Mouse (Mus musculus): ENCODE measurements around the gene Tbc1d2b. TPM values are rescaled to one million over a fixed set of nuclear protein-coding genes. Genes with fewer than 3 reads are reported as not detected.
A peak's percentile ranks its signal among the peaks of the same experiment; 100 is the strongest.

Tbc1d2b gene
- total RNA-seq (2021), result 10 to 100 TPM in 1 of 2 experiments, 1 to 10 TPM in 1; 8.8 to 13.6 TPM
- long read RNA-seq, experiment 1, partial matches to known transcripts, result 0 of 2 reads
- long read RNA-seq, experiment 1, other reads (novel, unspliced or antisense), result 2 of 2 reads
- long read RNA-seq, experiment 2, full-length matches to known transcripts, result 3 of 11 reads
- long read RNA-seq, experiment 2, partial matches to known transcripts, result 4 of 11 reads
- long read RNA-seq, experiment 2, other reads (novel, unspliced or antisense), result 4 of 11 reads

- DNase-seq (ENCODE audit: low spot score in 2 of 2), result peak; percentile 59 to 60
Measured at GRCm38 (mm10) chr9:90270193-90270943, at the start of gene Tbc1d2b. Gene Tbc1d2b (minus strand): TSS chr9:90270804.

- peak in 1 of 2 experiments; percentile 6 for DNase-seq (ENCODE audit: low spot score in 2 of 2)
Measured at GRCm38 (mm10) chr9:90316300-90316699, 45.7 kb upstream of the Tbc1d2b start.

DNA sequence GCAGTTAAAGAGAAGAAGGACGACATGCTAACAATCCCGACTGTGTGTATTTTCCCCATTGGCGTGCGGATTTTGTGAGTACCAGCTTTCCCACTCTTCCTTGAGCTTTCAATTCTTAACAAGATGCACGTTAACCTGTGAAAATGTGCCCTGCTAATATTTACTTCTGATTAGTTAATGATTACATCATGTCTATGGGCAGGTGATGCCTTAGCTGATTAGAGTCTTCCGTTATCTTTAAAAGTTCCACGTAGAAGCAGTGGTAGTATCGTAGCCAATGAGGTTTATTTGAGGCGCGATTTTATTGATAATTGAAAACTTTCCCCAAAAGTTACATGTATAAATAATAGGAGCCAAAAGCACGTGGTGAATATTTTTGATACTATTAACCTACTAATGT, 45.1 kb upstream of the Tbc1d2b start:
- no peak for DNase-seq (ENCODE audit: low spot score in 2 of 2)

DNA sequence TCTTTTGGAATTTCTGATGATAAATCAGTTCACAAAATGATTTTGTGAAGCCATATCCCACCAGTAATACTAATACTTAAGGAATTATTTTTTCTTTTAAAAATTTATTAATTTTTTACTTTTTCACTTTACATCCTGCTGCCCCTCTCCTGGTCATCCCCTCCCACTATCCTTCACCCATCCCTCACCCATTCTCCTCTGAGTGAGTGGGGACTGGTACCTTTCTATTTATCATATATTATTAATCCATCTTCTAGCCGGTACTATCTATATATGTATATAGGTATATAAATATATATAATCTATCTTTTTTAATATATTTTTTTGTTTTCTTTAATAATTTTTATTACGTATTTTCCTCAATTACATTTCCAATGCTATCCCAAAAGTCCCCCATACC, 33.6 kb upstream of the Tbc1d2b start:
- no peak for DNase-seq (ENCODE audit: low spot score in 2 of 2)

GRCm38 (mm10) chr9:90303101-90303835, 32.7 kb upstream of the Tbc1d2b start:
- DNase-seq (ENCODE audit: low spot score in 2 of 2), result no peak

DNA sequence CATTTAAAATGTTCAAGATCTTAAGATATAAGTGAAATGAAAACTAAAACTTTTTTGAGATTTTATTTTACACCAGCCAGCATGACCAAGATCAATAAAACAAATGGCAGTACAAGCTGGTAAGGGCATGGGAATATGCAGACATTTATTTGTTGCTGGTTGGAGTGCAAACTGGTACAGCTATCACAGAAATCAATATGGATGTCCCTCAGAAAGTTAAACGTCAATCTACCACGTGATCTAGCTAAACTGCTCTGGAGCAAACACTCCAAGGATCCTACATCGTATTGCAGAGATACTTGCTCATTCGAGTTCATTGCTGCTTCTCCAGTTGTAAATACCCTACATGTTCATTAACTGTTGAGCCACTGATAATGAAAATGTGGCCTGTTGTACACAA, 32.1 kb upstream of the Tbc1d2b start:
- no peak for DNase-seq (ENCODE audit: low spot score in 2 of 2)

GRCm38 (mm10) chr9:90301081-90301688, 30.6 kb upstream of the Tbc1d2b start:
- no peak for DNase-seq (ENCODE audit: low spot score in 2 of 2)

DNA sequence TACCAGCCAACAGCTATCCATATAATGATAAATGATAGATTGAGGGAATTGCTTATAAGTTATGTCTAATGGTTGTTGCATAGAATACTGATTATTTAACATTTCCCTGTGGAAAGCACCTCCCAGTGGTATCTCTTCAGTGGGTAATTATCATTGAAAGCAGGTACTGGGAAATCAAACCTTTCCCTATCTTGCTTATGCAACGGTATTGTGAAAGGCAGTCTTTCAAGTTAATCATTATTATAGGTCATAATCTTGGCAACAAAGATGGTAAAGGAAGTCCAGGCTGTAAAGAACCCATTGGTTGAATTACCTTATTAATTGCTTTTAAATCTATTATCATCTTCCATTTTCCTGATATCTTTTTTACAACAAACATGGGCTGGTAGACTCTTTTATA, 27.0 kb upstream of the Tbc1d2b start:
- DNase-seq (ENCODE audit: low spot score in 2 of 2), result no peak

GRCm38 (mm10) chr9:90293641-90294398, 23.2 kb upstream of the Tbc1d2b start:
- no peak for DNase-seq (ENCODE audit: low spot score in 2 of 2)

- no peak for DNase-seq (ENCODE audit: low spot score in 2 of 2)
Measured at GRCm38 (mm10) chr9:90278397-90278796, 7.8 kb upstream of the Tbc1d2b start.

DNA sequence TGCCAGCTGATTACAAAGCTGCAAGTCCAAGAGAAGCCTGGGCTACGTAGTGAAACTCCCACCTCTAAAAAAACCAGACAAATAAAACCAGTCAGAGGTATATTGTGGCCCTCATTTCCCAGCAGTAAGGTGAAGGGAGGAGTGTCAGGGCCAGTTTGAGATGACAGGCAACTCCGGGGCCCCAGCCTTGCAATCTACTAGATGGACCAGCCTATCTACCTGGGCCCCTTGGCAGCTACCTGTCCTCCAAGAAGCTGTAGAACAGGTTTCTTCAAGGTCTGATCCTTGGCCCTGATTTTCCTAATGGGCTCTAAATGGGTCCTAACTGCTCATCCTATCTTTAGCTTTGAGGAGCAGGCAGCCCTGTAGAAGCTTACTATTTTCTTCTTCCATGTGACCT, 7.3 kb upstream of the Tbc1d2b start:
- no peak for DNase-seq (ENCODE audit: low spot score in 2 of 2)

- no peak for DNase-seq (ENCODE audit: low spot score in 2 of 2)
Measured at GRCm38 (mm10) chr9:90276779-90277178, 6.2 kb upstream of the Tbc1d2b start.

GRCm38 (mm10) chr9:90275906-90276305, 5.3 kb upstream of the Tbc1d2b start:
- no peak for DNase-seq (ENCODE audit: low spot score in 2 of 2)

DNA sequence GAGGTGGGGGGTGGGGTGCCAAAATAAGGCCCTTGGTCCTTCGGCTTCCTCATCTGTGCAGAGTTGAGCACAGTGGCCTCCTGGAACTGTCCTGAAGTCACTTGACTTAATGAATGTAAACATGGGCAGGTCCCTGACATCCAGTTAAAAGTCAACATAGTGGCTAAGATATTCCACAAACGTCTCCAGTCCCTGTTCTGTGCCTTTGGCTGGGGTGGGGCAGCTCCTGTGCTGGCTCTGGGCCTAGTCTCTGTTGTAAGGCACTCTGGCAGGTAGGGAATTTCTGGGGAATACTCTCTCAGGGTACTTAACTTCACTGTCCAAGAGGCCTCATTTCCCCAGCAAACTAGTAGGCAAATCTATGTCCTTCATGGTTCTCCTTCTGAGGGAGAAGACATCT, 4.9 kb upstream of the Tbc1d2b start:
- no peak for DNase-seq (ENCODE audit: low spot score in 2 of 2)

- no peak for DNase-seq (ENCODE audit: low spot score in 2 of 2)
Measured at GRCm38 (mm10) chr9:90274516-90274915, 3.9 kb upstream of the Tbc1d2b start.

DNA sequence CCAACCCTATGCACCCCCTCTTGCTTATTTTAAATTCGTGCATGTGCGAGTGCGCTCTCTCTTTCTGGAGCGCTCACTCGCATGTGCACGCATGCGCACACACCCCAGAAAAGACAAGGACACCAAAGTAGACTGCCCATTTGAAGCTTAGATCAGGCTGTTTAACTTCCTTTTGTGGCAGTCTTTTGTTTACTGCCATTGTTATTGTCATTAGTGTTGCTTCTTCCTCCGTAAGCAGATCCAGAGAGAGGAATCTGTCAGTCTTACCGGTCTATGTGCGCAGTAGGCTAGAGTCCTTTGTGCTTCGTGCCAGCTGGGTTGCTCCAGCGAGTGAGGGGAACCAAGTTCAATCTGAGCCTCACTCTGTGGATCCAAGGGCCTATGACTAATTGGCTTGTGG, 1.7 kb upstream of the Tbc1d2b start:
- DNase-seq (ENCODE audit: low spot score in 2 of 2), result no peak

DNA sequence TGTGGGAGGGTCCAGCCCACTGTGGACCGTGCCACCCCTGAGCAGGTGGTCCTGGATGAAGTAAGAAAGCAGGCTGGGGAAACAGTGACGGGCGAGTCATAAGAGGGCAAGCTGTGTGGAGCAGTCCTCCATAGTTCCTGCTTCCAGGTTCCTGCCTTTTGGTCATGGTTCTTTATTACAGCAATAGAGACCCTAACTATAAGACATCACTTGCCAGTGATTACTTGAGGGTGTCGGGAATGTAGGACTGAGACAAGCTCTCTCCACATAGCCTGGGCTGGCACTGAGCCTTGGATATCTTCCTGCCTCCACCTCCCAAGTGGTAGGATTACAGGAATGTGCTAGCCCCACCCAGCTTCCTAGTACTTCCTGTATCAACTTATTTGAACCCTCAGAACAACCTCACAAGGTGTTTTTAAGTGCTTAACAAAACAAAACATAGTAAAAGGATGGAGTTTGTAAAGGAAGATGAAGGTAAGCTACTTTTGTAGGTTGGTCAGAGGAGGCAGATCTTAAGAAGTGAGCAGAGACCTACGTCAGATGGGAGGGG, 1.0 kb upstream of the Tbc1d2b start:
- no peak for DNase-seq (ENCODE audit: low spot score in 2 of 2)

DNA sequence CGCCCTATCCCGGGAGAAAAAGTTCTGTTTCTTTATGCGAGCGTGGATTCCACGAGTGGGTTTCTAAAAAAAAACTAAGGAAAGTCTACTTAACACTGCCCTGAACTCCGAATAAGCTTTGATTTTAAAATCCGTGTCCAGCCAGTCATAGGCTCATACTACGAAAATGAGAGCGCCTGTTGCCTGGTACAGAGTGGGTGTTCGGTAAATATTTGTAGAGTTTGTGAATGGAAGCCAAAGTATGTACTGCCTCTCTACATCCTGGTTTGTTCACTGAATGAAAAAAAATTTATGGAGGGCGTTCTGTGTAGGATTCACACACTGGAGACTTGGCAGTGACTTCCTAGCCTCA, 316 bp upstream of the Tbc1d2b start:
- peak in 1 of 2 experiments; percentile 23 for DNase-seq (ENCODE audit: low spot score in 2 of 2)

DNA sequence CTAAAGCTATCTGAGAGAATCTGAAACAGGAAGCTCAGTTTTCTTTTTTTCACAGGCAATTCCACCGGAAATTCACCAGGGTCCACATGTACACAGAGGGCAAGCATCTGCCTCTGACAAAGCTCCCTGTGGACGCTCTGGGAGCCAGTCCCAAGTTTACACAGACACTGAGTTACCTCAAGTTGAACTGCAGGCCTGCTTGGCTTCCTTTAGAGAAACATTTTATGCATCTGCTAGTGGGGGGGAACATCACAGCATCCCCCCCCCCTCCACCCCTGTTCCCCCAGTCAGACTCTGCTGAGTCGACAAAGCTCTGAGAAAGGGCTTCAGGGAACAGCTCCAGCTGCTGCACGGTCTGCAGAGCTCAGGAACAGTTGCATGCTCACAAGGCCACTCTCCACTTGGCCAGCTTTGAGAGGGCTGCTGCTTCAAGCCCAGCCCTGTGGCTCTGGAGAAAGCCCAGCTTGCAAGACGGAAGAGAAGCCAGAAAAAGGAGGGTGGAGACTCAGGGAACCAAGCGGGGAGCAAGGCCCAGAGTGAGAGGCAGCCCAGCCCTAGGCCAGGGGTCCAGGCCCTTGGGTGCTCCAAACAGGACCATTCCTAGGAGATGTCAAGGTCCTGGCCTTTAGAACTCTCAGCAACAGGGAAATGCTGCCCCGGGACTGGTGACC, 1.5 kb downstream of the Tbc1d2b start:
- peak; percentile 31 to 48 for DNase-seq (ENCODE audit: low spot score in 2 of 2)

- no peak for DNase-seq (ENCODE audit: low spot score in 2 of 2)
Measured at GRCm38 (mm10) chr9:90266926-90267325, 3.7 kb downstream of the Tbc1d2b start.
